Mouse (Mus musculus) MEL (cell line): ENCODE results near the gene Lzts2. TPM values are rescaled to one million over a fixed set of nuclear protein-coding genes. Genes with fewer than 3 reads are reported as not detected.

Experiments
- DNase-seq: peaks from one replicate; pipeline ENCODE4 v3.0.0; 2011; ENCODE audit warnings: low read depth, low spot score
- H3K27ac ChIP-seq: 2 replicates; pipeline ENCODE4 v1.5.1; 2012; ENCODE audit warnings: low read depth, mild to moderate bottlenecking, control low read depth, low read length, moderate library complexity; ENCODE audit not compliant: control insufficient read depth
- H3K27me3 ChIP-seq, 2 experiments: fragments of 150-350 bp in 1 of 2; sonication (generic) in 1 of 2; 2 replicates each; pipeline ENCODE4 v1.6.1; 2012; ENCODE audit warnings: low read length in 2 of 2, mild to moderate bottlenecking in 2 of 2, improper control_type of control experiment in 1 of 2, moderate library complexity in 1 of 2; ENCODE audit not compliant: insufficient read depth in 2 of 2, control insufficient read depth in 1 of 2
- H3K36me3 ChIP-seq, 2 experiments: 2 replicates each; pipeline ENCODE4 v1.6.1; 2012 to 2014; ENCODE audit warnings: low read length in 2 of 2, improper control_type of control experiment in 1 of 2, inconsistent platforms in 1 of 2, mild to moderate bottlenecking in 1 of 2; ENCODE audit not compliant: insufficient read depth in 2 of 2, control insufficient read depth in 1 of 2
- H3K4me1 ChIP-seq, 2 experiments: fragments of 150-350 bp in 1 of 2; sonication (generic) in 1 of 2; 2 replicates each; pipeline ENCODE4 v1.6.1; 2012; ENCODE audit warnings: low read length in 2 of 2, improper control_type of control experiment in 1 of 2, mild to moderate bottlenecking in 1 of 2; ENCODE audit not compliant: insufficient read depth in 2 of 2, control insufficient read depth in 1 of 2
- H3K4me3 ChIP-seq, 2 experiments: fragments of 150-350 bp in 1 of 2; sonication (generic) in 1 of 2; 2 replicates each; pipeline ENCODE4 v1.5.1; 2012; ENCODE audit warnings: low read depth in 2 of 2, low read length in 2 of 2, mild to moderate bottlenecking in 2 of 2, moderate library complexity in 2 of 2, control low read depth in 1 of 2, improper control_type of control experiment in 1 of 2; ENCODE audit not compliant: control insufficient read depth in 1 of 2, insufficient read depth in 1 of 2
- H3K79me2 ChIP-seq: 2 replicates; pipeline ENCODE4 v1.6.1; 2012; ENCODE audit warnings: mild to moderate bottlenecking, low read length, moderate library complexity; ENCODE audit not compliant: control insufficient read depth, poor library complexity, insufficient read depth
- H3K9ac ChIP-seq: 2 replicates; pipeline ENCODE4 v1.6.1; 2012; ENCODE audit warnings: low read depth, mild to moderate bottlenecking, control low read depth, low read length, moderate library complexity; ENCODE audit not compliant: control insufficient read depth, poor library complexity, severe bottlenecking
- H3K9me3 ChIP-seq: fragments of 150-350 bp; sonication (generic); replicated peaks from 2 replicates; pipeline ENCODE4 v1.6.1; 2012; ENCODE audit warnings: mild to moderate bottlenecking, low read length, improper control_type of control experiment, moderate library complexity; ENCODE audit not compliant: insufficient read depth
- CHD2 ChIP-seq: IDR thresholded peaks from 2 replicates; pipeline ENCODE4 v1.6.1; 2011; ENCODE audit warnings: low read length, improper control_type of control experiment
- E2F4 ChIP-seq: IDR thresholded peaks from 2 replicates; pipeline ENCODE4 v1.6.1; 2011; ENCODE audit warnings: low read depth, low read length, improper control_type of control experiment, borderline replicate concordance
- EP300 ChIP-seq, 2 experiments: IDR thresholded peaks; 2 replicates each; pipeline ENCODE4 v1.6.1; 2011; ENCODE audit warnings: improper control_type of control experiment in 2 of 2, low read length in 2 of 2, low read depth in 1 of 2, mild to moderate bottlenecking in 1 of 2
- ETS1 ChIP-seq: IDR thresholded peaks from 2 replicates; pipeline ENCODE4 v1.6.1; 2012; ENCODE audit warnings: low read depth, mild to moderate bottlenecking, inconsistent platforms, low read length, improper control_type of control experiment, moderate library complexity
- GABPA ChIP-seq: IDR thresholded peaks from 2 replicates; pipeline ENCODE4 v1.6.1; 2012; ENCODE audit warnings: low read depth, mild to moderate bottlenecking, inconsistent platforms, low read length, improper control_type of control experiment, moderate library complexity
- GATA1 ChIP-seq: IDR thresholded peaks from 2 replicates; pipeline ENCODE4 v1.6.1; 2011; ENCODE audit warnings: low read depth, low read length, improper control_type of control experiment
- HCFC1 ChIP-seq: IDR thresholded peaks from 2 replicates; pipeline ENCODE4 v1.6.1; 2012; ENCODE audit warnings: low read depth, mild to moderate bottlenecking, inconsistent platforms, low read length, improper control_type of control experiment, moderate library complexity
- JUND ChIP-seq: IDR thresholded peaks from 2 replicates; pipeline ENCODE4 v1.6.1; 2011; ENCODE audit warnings: low read depth, mild to moderate bottlenecking, improper control_type of control experiment, low read length
- KAT2A ChIP-seq: conservative IDR thresholded peaks from 2 replicates; pipeline ENCODE4 v1.6.1; 2012; ENCODE audit warnings: low read depth, low read length, improper control_type of control experiment, inconsistent platforms
- MAX ChIP-seq: IDR thresholded peaks from 2 replicates; pipeline ENCODE4 v1.6.1; 2011; ENCODE audit warnings: low read length, improper control_type of control experiment
- MAZ ChIP-seq: IDR thresholded peaks from 2 replicates; pipeline ENCODE4 v1.6.1; 2012; ENCODE audit warnings: low read depth, mild to moderate bottlenecking, inconsistent platforms, low read length, improper control_type of control experiment
- MXI1 ChIP-seq: IDR thresholded peaks from 2 replicates; pipeline ENCODE4 v1.6.1; 2011; ENCODE audit warnings: mild to moderate bottlenecking, low read depth, low read length, improper control_type of control experiment
- MYC ChIP-seq: IDR thresholded peaks from 2 replicates; pipeline ENCODE4 v1.6.1; 2011; ENCODE audit warnings: low read depth, mild to moderate bottlenecking, low read length, improper control_type of control experiment, moderate library complexity
- NELFE ChIP-seq: IDR thresholded peaks from 2 replicates; pipeline ENCODE4 v1.6.1; 2011; ENCODE audit warnings: low read depth, low read length, improper control_type of control experiment
- NRF1 ChIP-seq: IDR thresholded peaks from 2 replicates; pipeline ENCODE4 v1.6.1; 2014; ENCODE audit warnings: low read depth, mild to moderate bottlenecking, inconsistent platforms, low read length, improper control_type of control experiment, moderate library complexity; ENCODE audit not compliant: poor library complexity, insufficient read depth, severe bottlenecking
- POLR2A ChIP-seq, 2 experiments: IDR thresholded peaks; 2 replicates each; pipeline ENCODE4 v1.6.1; 2011 to 2012; ENCODE audit warnings: low read length in 2 of 2, mild to moderate bottlenecking in 2 of 2, control low read depth in 1 of 2, improper control_type of control experiment in 1 of 2, low read depth in 1 of 2, moderate library complexity in 1 of 2; ENCODE audit not compliant: control insufficient read depth in 1 of 2, insufficient read depth in 1 of 2, poor library complexity in 1 of 2
- POLR2AphosphoS2 ChIP-seq: IDR thresholded peaks from 2 replicates; pipeline ENCODE4 v1.6.1; 2011; ENCODE audit warnings: low read length, improper control_type of control experiment
- POLR2AphosphoS5 ChIP-seq: IDR thresholded peaks from 2 replicates; pipeline ENCODE4 v1.6.1; 2012; ENCODE audit warnings: low read depth, borderline replicate concordance, mild to moderate bottlenecking, inconsistent platforms, low read length, moderate library complexity, mixed read lengths
- RAD21 ChIP-seq: IDR thresholded peaks from 2 replicates; pipeline ENCODE4 v1.6.1; 2011; ENCODE audit warnings: mild to moderate bottlenecking, low read depth, low read length, improper control_type of control experiment
- SIN3A ChIP-seq: IDR thresholded peaks from 2 replicates; pipeline ENCODE4 v1.6.1; 2012; ENCODE audit warnings: low read length, improper control_type of control experiment, inconsistent platforms
- TAL1 ChIP-seq: IDR thresholded peaks from 2 replicates; pipeline ENCODE4 v1.6.1; 2012; ENCODE audit warnings: mild to moderate bottlenecking, inconsistent platforms, low read length, moderate library complexity, mixed read lengths
- TBP ChIP-seq: IDR thresholded peaks from 2 replicates; pipeline ENCODE4 v1.8.0; 2011; ENCODE audit warnings: low read depth, low read length, improper control_type of control experiment
- UBTF ChIP-seq: IDR thresholded peaks from 2 replicates; pipeline ENCODE4 v1.6.1; 2012; ENCODE audit warnings: low read depth, mild to moderate bottlenecking, inconsistent platforms, low read length, improper control_type of control experiment, moderate library complexity, borderline replicate concordance; ENCODE audit not compliant: insufficient read depth
- USF1 ChIP-seq: IDR thresholded peaks from 2 replicates; pipeline ENCODE4 v1.6.1; 2014; ENCODE audit warnings: low read depth, mild to moderate bottlenecking, inconsistent platforms, low read length, improper control_type of control experiment, moderate library complexity
- ZC3H11A ChIP-seq: IDR thresholded peaks from 2 replicates; pipeline ENCODE4 v1.6.1; 2012; ENCODE audit warnings: low read depth, mild to moderate bottlenecking, inconsistent platforms, low read length, improper control_type of control experiment
- ZKSCAN1 ChIP-seq: IDR thresholded peaks from 2 replicates; pipeline ENCODE4 v1.6.1; 2012; ENCODE audit warnings: low read depth, mild to moderate bottlenecking, inconsistent platforms, low read length, improper control_type of control experiment, moderate library complexity
- ZMIZ1 ChIP-seq: IDR thresholded peaks from 2 replicates; pipeline ENCODE4 v1.6.1; 2012; ENCODE audit warnings: low read depth, mild to moderate bottlenecking, inconsistent platforms, low read length, improper control_type of control experiment, moderate library complexity
- ZNF384 ChIP-seq: IDR thresholded peaks from 2 replicates; pipeline ENCODE4 v1.6.1; 2012; ENCODE audit warnings: low read depth, mild to moderate bottlenecking, inconsistent platforms, low read length, improper control_type of control experiment
- polyA plus RNA-seq, 2 experiments: library from polyadenylated mRNA; stranded (reverse) in 1 of 2; unstranded in 1 of 2; fragments of >175 nt in 1 of 2; fragments of >200 nt in 1 of 2; gene quantifications; 2 replicates each; pipeline versions ENCODE4 v1.2.1 to v1.2.4; 2012; ENCODE audit warnings: low replicate concordance in 2 of 2, low read depth in 1 of 2; ENCODE audit not compliant: insufficient read length in 2 of 2, insufficient read depth in 1 of 2, missing spikeins in 1 of 2
- total RNA-seq: library from RNA; depleted of rRNA; stranded (reverse); fragments of 300-350 nt; gene quantifications from 2 replicates; pipeline ENCODE4 v1.2.3, GENCODE M21; 2012

Lzts2 gene
- total and polyA plus RNA-seq, 3 experiments = 4.0 to 13.1 TPM; not detected in 1

- Histone ChIP-seq H3K4me1 (peaks cover 0 to 4% of the 10 kb centered on the region in 2 experiments; a peak in 2 of 4 replicates), H3K4me3 (no peak overlapping the region), H3K27me3 (no peaks in the 10 kb centered on the region), H3K79me2 (no peaks in the 10 kb centered on the region; the same call in 1 of the 2 replicates), H3K9me3 (no peaks in the 10 kb centered on the region), H3K27ac (no peak overlapping the region), H3K36me3 (no peaks in the 10 kb centered on the region), H3K9ac (no peak overlapping the region)
- DNase-seq = no peak
- TF ChIP-seq USF1 (no peak), MYC (no peak), JUND (no peak), ETS1 (no peak), ZC3H11A (no peak), NELFE (no peak), MAX (no peak), POLR2AphosphoS2 (no peak), POLR2A (IDR thresholded peaks at IDR 0.05; ENCODE audit: control insufficient read depth in 1 of 2, insufficient read depth in 1 of 2, low read depth in 1 of 2, low read length in 2 of 2, poor library complexity in 1 of 2) (no peak), ZKSCAN1 (no peak), RAD21 (no peak), KAT2A (no peak), NRF1 (no peak), EP300 (IDR thresholded peaks at IDR 0.05; ENCODE audit: low read depth in 1 of 2, low read length in 2 of 2) (no peak), CHD2 (no peak), TBP (no peak)
These were observed 6.1 kb downstream of the Lzts2 start for GRCm38 (mm10) chr19:45020348-45020747.

GRCm38 (mm10) chr19:45021362-45021761 is 7.1 kb downstream of the Lzts2 start:
- no peak for TF ChIP-seq SIN3A
- H3K9ac ChIP-seq = no peak overlapping the region
- H3K36me3 ChIP-seq = no peaks in the 10 kb centered on the region
- H3K4me3 ChIP-seq = no peak overlapping the region
- no peaks in the 10 kb centered on the region for H3K9me3 ChIP-seq
- no peaks in the 10 kb centered on the region for H3K27me3 ChIP-seq
- no peak overlapping the region for H3K27ac ChIP-seq
- H3K4me1 ChIP-seq = peaks cover 0 to 4% of the 10 kb centered on the region in 2 experiments; a peak in 2 of 4 replicates
- H3K79me2 ChIP-seq = no peaks in the 10 kb centered on the region; the same call in 1 of the 2 replicates
- no peak for DNase-seq

GRCm38 (mm10) chr19:45023993-45024392 is 9.8 kb downstream of the Lzts2 start:
- no peak overlapping the region for H3K9ac ChIP-seq
- no peak overlapping the region for H3K27ac ChIP-seq
- H3K4me3 ChIP-seq = no peak overlapping the region
- no peaks in the 10 kb centered on the region for H3K9me3 ChIP-seq
- H3K36me3 ChIP-seq = no peaks in the 10 kb centered on the region
- no peaks in the 10 kb centered on the region for H3K4me1 ChIP-seq
- no peaks in the 10 kb centered on the region for H3K79me2 ChIP-seq
- no peak for DNase-seq
- no peaks in the 10 kb centered on the region for H3K27me3 ChIP-seq
- TF ChIP-seq EP300 (IDR thresholded peaks at IDR 0.05; ENCODE audit: low read depth in 1 of 2, low read length in 2 of 2) (no peak), NRF1 (no peak), TAL1 (no peak), NELFE (no peak), MAZ (no peak), GATA1 (no peak), GABPA (no peak), MAX (no peak), ZMIZ1 (no peak), UBTF (no peak), RAD21 (no peak), MXI1 (no peak), POLR2AphosphoS5 (no peak), MYC (no peak), E2F4 (no peak), ZNF384 (no peak), HCFC1 (no peak), KAT2A (no peak)
